Mouse (Mus musculus) cerebellum, adult 2 months (tissue): Measurements from ENCODE around the gene Sh3yl1. TPM values are rescaled to one million over a fixed set of nuclear protein-coding genes. Genes with fewer than 3 reads are reported as not detected.

ENCODE experiments used
- DNase-seq, 2 experiments: peaks; one replicate each; pipeline ENCODE4 v3.0.0; 2021
- H3K27ac ChIP-seq: fragments of 200-500 bp; 2 replicates; pipeline ENCODE4 v1.5.1; 2012; ENCODE audit warnings: low read length, control low read depth, inconsistent platforms; ENCODE audit not compliant: insufficient read depth
- H3K27me3 ChIP-seq: fragments of 200-500 bp; 2 replicates; pipeline ENCODE4 v1.6.1; 2012; ENCODE audit warnings: inconsistent platforms, mild to moderate bottlenecking, low read length, moderate library complexity; ENCODE audit not compliant: control insufficient read depth, insufficient read depth
- H3K4me1 ChIP-seq: fragments of 200-500 bp; 2 replicates; pipeline ENCODE4 v1.6.1; 2011; ENCODE audit warnings: low read length; ENCODE audit not compliant: control insufficient read depth, insufficient read depth
- H3K4me3 ChIP-seq: fragments of 200-500 bp; replicated peaks from 2 replicates; pipeline ENCODE3; 2011; ENCODE audit warnings: mild to moderate bottlenecking, low read depth, low read length, control low read depth; ENCODE audit not compliant: insufficient read depth
- CTCF ChIP-seq: fragments of 200-500 bp; IDR thresholded peaks from 2 replicates; pipeline ENCODE4 v1.5.1; 2011; ENCODE audit warnings: low read depth, mild to moderate bottlenecking, control low read depth, low read length, moderate library complexity, borderline replicate concordance; ENCODE audit not compliant: insufficient read depth
- POLR2A ChIP-seq: fragments of 200-500 bp; IDR thresholded peaks from 2 replicates; pipeline ENCODE4 v1.6.1; 2011; ENCODE audit warnings: low read length, control low read depth, borderline replicate concordance; ENCODE audit not compliant: insufficient read depth
- WGBS: fragments of 180-500 bp; shearing (Covaris S2); methylation state at CpG from one replicate; pipeline ENCODE4 v1.1.7; 2018; 5-methylcytosine and 5-hydroxymethylcytosine counted together
- polyA plus RNA-seq: library from polyadenylated mRNA; depleted of rRNA; stranded (reverse); fragments of >200 nt; gene quantifications from 2 replicates; pipeline ENCODE4 v1.2.3, GENCODE M21; 2012

Gene Sh3yl1
- polyA plus RNA-seq, 1 experiment = 8.5 TPM

- WGBS = 73% methylated on average over 3 of the region's 3 CpGs
- TF ChIP-seq POLR2A = no peak
- no peak for TF ChIP-seq CTCF
- no peaks in the 10 kb centered on the region for H3K27me3 ChIP-seq
- H3K4me1 ChIP-seq = peaks cover 2% of the 10 kb centered on the region
- H3K27ac ChIP-seq = no peak overlapping the region
- H3K4me3 ChIP-seq = no peak overlapping the region
- no peak for DNase-seq
Observed at GRCm38 (mm10) chr12:30912840-30913239, 1.4 kb downstream of the Sh3yl1 start.

- TF ChIP-seq POLR2A (no peak), CTCF (no peak)
- Histone ChIP-seq H3K4me3 (no peak overlapping the region), H3K27ac (no peak overlapping the region), H3K4me1 (no peaks in the 10 kb centered on the region), H3K27me3 (no peaks in the 10 kb centered on the region)
- no peak for DNase-seq
- WGBS = 73% methylated on average over 3 of the region's 3 CpGs
Observed at GRCm38 (mm10) chr12:30922401-30922800, 10.9 kb downstream of the Sh3yl1 start.

DNA sequence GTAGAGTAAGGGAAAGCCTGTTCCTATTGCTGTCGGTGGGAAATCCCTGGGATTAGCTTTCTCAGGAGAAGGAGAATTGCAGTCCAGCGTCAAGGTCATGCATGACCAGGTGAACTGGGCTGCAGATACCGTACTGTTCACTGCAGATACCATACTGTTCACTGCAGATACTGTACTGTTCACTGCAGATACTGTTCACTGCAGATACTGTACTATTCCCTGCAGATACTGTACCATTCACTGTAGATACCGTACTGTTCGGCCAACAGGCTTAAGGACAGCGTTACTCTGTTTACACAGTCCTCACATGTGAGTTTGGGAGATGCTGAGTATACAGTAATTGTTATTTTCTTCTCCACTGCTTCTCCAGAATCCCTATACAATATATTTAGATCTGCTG, 16.7 kb downstream of the Sh3yl1 start:
- no peak overlapping the region for H3K4me3 ChIP-seq
- no peaks in the 10 kb centered on the region for H3K27me3 ChIP-seq
- DNase-seq = no peak
- no peak for TF ChIP-seq POLR2A
- no peak for TF ChIP-seq CTCF
- H3K4me1 ChIP-seq = no peaks in the 10 kb centered on the region
- H3K27ac ChIP-seq = no peak overlapping the region
- 91% methylated on average over 6 of the region's 6 CpGs for WGBS

- Histone ChIP-seq H3K27me3 (no peaks in the 10 kb centered on the region), H3K4me3 (no peak overlapping the region), H3K27ac (no peak overlapping the region), H3K4me1 (no peaks in the 10 kb centered on the region)
- DNase-seq = no peak
- 81% methylated on average over 2 of the region's 2 CpGs for WGBS
- TF ChIP-seq POLR2A (no peak), CTCF (no peak)
Observed at GRCm38 (mm10) chr12:30933299-30933698, 21.8 kb downstream of the Sh3yl1 start.

- TF ChIP-seq POLR2A = no peak
- TF ChIP-seq CTCF = no peak
- H3K4me1 ChIP-seq = no peaks in the 10 kb centered on the region
- no peak overlapping the region for H3K27ac ChIP-seq
- H3K27me3 ChIP-seq = no peaks in the 10 kb centered on the region
- WGBS = 86% methylated on average over 2 of the region's 2 CpGs
- no peak for DNase-seq
- H3K4me3 ChIP-seq = no peak overlapping the region
Observed at GRCm38 (mm10) chr12:30936899-30937298, 25.4 kb downstream of the Sh3yl1 start.

- Histone ChIP-seq H3K27ac (no peak overlapping the region), H3K27me3 (no peaks in the 10 kb centered on the region), H3K4me1 (no peaks in the 10 kb centered on the region), H3K4me3 (no peak overlapping the region)
- DNase-seq = no peak
- no peak for TF ChIP-seq POLR2A
- TF ChIP-seq CTCF = no peak
- 89% methylated on average over 14 of the region's 14 CpGs for WGBS
Observed at GRCm38 (mm10) chr12:30943057-30943986, 31.9 kb downstream of the Sh3yl1 start.

GRCm38 (mm10) chr12:30944197-30944596, 32.7 kb downstream of the Sh3yl1 start:
- 38% methylated on average over 3 of the region's 3 CpGs for WGBS

DNA sequence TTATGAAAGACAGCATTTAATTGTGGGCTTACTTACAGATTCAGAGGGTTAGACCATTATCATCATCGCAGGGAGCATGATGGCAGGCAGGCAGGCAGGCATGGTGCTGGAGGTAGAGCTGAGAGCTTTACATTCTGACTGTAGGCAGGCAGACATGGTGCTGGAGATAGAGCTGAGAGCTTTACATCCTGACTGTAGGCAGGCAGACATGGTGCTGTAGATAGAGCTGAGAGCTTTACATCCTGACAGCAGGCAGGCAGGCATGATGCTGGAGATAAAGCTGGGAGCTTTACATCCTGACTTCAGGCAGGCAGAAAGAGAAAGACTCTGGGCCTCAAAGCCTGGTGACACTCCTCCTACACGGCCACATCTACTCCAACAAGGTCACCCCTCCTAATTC, 59.2 kb downstream of the Sh3yl1 start:
- Histone ChIP-seq H3K27ac (no peak overlapping the region), H3K4me3 (no peak overlapping the region), H3K4me1 (no peaks in the 10 kb centered on the region), H3K27me3 (no peaks in the 10 kb centered on the region)
- DNase-seq = no peak
- WGBS = 77% methylated on average over 2 of the region's 2 CpGs
- TF ChIP-seq CTCF (no peak), POLR2A (no peak)

More at GRCm38 (mm10) chr12:30944197-30944596, 32.7 kb downstream of the Sh3yl1 start:
- no peak for DNase-seq
- Histone ChIP-seq H3K4me3 (no peak overlapping the region), H3K4me1 (no peaks in the 10 kb centered on the region), H3K27me3 (no peaks in the 10 kb centered on the region), H3K27ac (no peak overlapping the region)
- TF ChIP-seq CTCF = no peak
- no peak for TF ChIP-seq POLR2A
